In the genomic region with DNA sequence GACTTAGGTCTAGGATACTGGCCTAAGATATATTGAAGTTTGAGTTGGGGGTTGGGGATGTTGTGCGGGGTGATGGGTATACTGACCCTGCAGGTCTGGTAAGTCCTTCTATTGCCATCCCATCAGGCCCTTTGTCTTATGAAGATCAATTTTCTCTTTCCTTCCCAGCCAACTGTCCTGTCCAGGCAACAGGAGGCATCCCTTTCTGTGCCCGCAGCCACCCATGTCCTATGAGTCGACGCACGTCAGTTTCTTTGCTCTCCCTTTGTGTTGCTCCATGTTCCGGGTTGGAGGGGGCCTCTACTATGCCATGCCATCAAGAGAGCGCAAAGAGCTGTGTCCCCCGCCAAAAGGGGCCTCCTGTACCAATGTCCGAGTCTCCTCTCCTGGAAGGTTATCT, we compare ENCODE assay signal across 24 mouse cellular contexts. TPM values are rescaled to one million over a fixed set of nuclear protein-coding genes. Genes with fewer than 3 reads are reported as not detected.
"Had no signal": no experiment of that assay in that cellular context is flagged by ENCODE, and none has a peak within 500 bp of the region (broad histone marks: within the 10 kb centered on the region; RNA-seq: fewer than 3 reads in every experiment).

No protein-coding gene starts in this region.

- H3K4me2 ChIP-seq: liver, embryonic 13.5 days; liver, embryonic 15.5 days; lung, embryonic 15.5 days; midbrain, embryonic 12.5 days; neural tube, embryonic 13.5 days; neural tube, embryonic 15.5 days had no signal

- H3K4me3 ChIP-seq: liver, embryonic 13.5 days; liver, embryonic 15.5 days; lung, embryonic 15.5 days; megakaryocyte, embryonic 14.5 days; midbrain, embryonic 12.5 days; neural tube, embryonic 13.5 days; neural tube, embryonic 15.5 days had no signal

- H3K4me1 ChIP-seq: liver, embryonic 13.5 days; liver, embryonic 15.5 days; megakaryocyte, embryonic 14.5 days had no signal

- H3K9me3 ChIP-seq: liver, embryonic 13.5 days; liver, embryonic 15.5 days; lung, embryonic 15.5 days; megakaryocyte, embryonic 14.5 days; midbrain, embryonic 12.5 days; neural tube, embryonic 13.5 days; neural tube, embryonic 15.5 days had no signal

- H3K36me3 ChIP-seq: liver, embryonic 13.5 days; liver, embryonic 15.5 days had no signal

- DNase-seq: liver, embryonic 13.5 days; liver, postnatal 0 days; lung, adult 2 months; lung, postnatal 14 days; lung, postnatal 36 days; midbrain, embryonic 14.5 days; retina, postnatal 1 day; right cerebral cortex, adult 18-20 months; right cerebral cortex, postnatal 25 days; right cerebral cortex, postnatal 4 days; spleen, adult 18-20 months; thymus, adult 18-20 months; thymus, postnatal 14 days; thymus, postnatal 36 days had no signal

- H3K27me3 ChIP-seq: liver, embryonic 13.5 days; liver, embryonic 15.5 days; lung, embryonic 15.5 days; midbrain, embryonic 12.5 days; neural tube, embryonic 13.5 days; neural tube, embryonic 15.5 days had no signal

- H3K9ac ChIP-seq: liver, embryonic 13.5 days; liver, embryonic 15.5 days; liver, postnatal 0 days; lung, embryonic 15.5 days; midbrain, embryonic 12.5 days; neural tube, embryonic 13.5 days; neural tube, embryonic 15.5 days had no signal

- ATAC-seq: liver, postnatal 0 days; lung, postnatal 0 days had no signal

- H3K27ac ChIP-seq: liver, embryonic 13.5 days; liver, embryonic 15.5 days; lung, embryonic 15.5 days; macrophage; neural tube, embryonic 15.5 days had no signal

RNA-seq across cellular contexts. Expression of gene Igfbp2, which starts 35.7 kb away (rescaled TPM):
- total RNA-seq: megakaryocyte progenitor cell, adult 5-6 weeks; monocyte, adult 5-6 weeks had no signal
- polyA plus RNA-seq: macrophage had no signal
